Mouse (Mus musculus) CD4-positive helper T cell, adult 2 months (primary cell): Measurements from ENCODE around the gene Zic3.

Source experiments
- DNase-seq: peaks from one replicate; pipeline ENCODE4 v3.0.0-alpha.2; 2012; ENCODE audit warnings: low read depth, missing footprints, low spot score

The Zic3 gene

DNA sequence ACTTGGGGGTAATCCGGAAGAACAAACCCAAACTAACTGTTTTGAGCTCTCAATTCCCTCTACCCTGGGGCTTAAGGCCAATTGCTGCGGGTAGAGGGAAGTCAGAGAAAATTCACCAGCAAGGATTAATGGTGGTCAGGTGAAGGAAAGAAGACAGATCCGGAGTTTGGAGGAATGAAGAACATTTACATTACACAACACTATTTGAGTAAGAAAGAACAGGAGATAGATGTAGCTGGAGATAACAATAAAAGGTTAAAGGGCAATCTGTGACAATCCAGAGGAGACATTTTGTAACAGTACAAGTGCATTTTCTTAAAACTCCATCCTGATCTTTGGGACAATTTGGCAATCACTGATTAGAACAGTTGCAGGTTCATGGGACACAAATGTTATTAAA lies 19.4 kb downstream of the Zic3 start:
- DNase-seq, result no peak

DNA sequence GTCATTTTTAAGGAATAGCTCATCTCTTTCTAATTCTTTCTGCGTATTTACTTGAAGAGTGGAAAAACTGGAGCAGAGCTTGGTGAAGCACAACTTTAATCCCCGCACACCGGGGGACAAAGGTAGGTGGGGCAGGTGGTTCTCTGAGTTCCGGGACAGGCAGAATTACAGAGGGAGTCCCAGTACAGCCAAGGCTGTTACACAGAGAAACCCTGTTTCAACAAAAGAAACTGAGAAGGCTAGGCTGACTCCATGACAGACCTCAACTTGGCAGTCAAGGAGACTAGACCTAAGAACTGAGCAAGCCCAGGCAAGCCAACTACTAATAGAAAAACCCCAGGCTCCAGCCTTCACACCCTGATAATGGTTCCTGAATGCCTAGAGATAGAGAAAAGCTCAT lies 20.0 kb downstream of the Zic3 start:
- no peak for DNase-seq
